Mouse (Mus musculus) heart, embryonic 16.5 days (tissue): ENCODE results near the gene Mrpl24. TPM values are rescaled to one million over a fixed set of nuclear protein-coding genes. Genes with fewer than 3 reads are reported as not detected.

Source experiments
- ATAC-seq: fragments of 200-750 bp; cut with Nextera tagmentation; replicated peaks from 2 replicates; pipeline ENCODE4 v1.8.0; 2017; ENCODE audit warnings: moderate number of reproducible peaks; ENCODE audit not compliant: insufficient read depth, low FRiP score; ENCODE audit errors: extremely low read depth
- H3K27ac ChIP-seq: fragments of 300-500 bp; sonication (generic); 2 replicates; pipeline ENCODE4 v1.5.1; 2014; ENCODE audit warnings: mild to moderate bottlenecking, low read length, control low read depth, moderate library complexity
- H3K27me3 ChIP-seq: fragments of 300-500 bp; sonication (generic); 2 replicates; pipeline ENCODE4 v1.6.1; 2014; ENCODE audit warnings: low read length, mixed read lengths; ENCODE audit not compliant: control insufficient read depth, insufficient read depth
- H3K36me3 ChIP-seq: fragments of 300-500 bp; sonication (generic); 2 replicates; pipeline ENCODE4 v1.6.1; 2014; ENCODE audit not compliant: control insufficient read depth, insufficient read depth
- H3K4me1 ChIP-seq: fragments of 300-500 bp; sonication (generic); 2 replicates; pipeline ENCODE4 v1.6.1; 2014; ENCODE audit warnings: low read length, mixed read lengths; ENCODE audit not compliant: control insufficient read depth, insufficient read depth
- H3K4me2 ChIP-seq: fragments of 300-500 bp; sonication (generic); 2 replicates; pipeline ENCODE4 v1.6.1; 2014; ENCODE audit warnings: low read depth, mild to moderate bottlenecking, control low read depth, low read length
- H3K4me3 ChIP-seq: fragments of 300-500 bp; sonication (generic); 2 replicates; pipeline ENCODE4 v1.5.1; 2014; ENCODE audit warnings: mild to moderate bottlenecking, control low read depth, low read length
- H3K9ac ChIP-seq: fragments of 300-500 bp; sonication (generic); 2 replicates; pipeline ENCODE4 v1.6.1; 2014; ENCODE audit warnings: low read length, control low read depth
- H3K9me3 ChIP-seq: fragments of 300-500 bp; sonication (generic); replicated peaks from 2 replicates; pipeline ENCODE4 v1.6.1; 2016; ENCODE audit warnings: low read length; ENCODE audit not compliant: control insufficient read depth
- WGBS: fragments of 180-500 bp; shearing (Covaris S2); extraction: QIAGEN DNeasy Blood & Tissue Kit; methylation state at CpG from one replicate; pipeline ENCODE4 v1.1.7; 2014; 5-methylcytosine and 5-hydroxymethylcytosine counted together
- polyA plus RNA-seq: library from polyadenylated mRNA; unstranded; fragments of >200 nt; fragmentation: Nextera tagmentation; extraction: Ambion mirVana; gene quantifications from 2 replicates; pipeline ENCODE4 v1.2.1, GENCODE M21; 2015

The Mrpl24 gene
- polyA plus RNA-seq, 1 experiment from 2014 or later, result 68.4 TPM

DNA sequence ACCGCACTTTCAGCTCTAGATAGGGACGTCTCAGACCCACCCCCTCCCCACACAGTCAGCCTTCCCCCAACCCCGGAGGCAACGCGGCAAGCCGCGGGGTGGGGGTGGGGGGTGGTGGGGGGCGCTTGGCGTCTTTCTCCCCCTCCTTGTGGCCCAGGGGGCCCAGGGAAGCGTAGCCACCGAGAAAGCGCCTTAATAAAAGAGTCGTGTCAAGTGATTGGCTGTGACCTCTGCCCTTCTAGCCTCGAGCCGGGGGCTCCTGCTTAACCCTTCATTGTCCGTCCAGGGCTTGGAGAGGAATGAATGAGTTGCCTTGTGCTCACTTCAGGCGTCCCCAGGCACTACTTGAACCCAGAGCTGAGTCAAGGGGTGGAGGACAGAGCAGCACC lies 28.5 kb downstream of the Mrpl24 start:
- H3K9ac ChIP-seq, result peak overlapping the region; percentile 44; the same call in 1 of the 2 replicates
- H3K9me3 ChIP-seq, result no peaks in the 10 kb centered on the region
- 2% methylated on average over 17 of the region's 17 CpGs for WGBS
- peak overlapping the region; percentile 64 for H3K4me2 ChIP-seq
- peak overlapping the region; percentile 41 for H3K4me3 ChIP-seq
- ATAC-seq, result no peak
- H3K4me1 ChIP-seq, result peaks cover 31% of the 10 kb centered on the region
- H3K36me3 ChIP-seq, result no peaks in the 10 kb centered on the region
- peaks cover 62% of the 10 kb centered on the region for H3K27me3 ChIP-seq
- no peak overlapping the region for H3K27ac ChIP-seq

DNA sequence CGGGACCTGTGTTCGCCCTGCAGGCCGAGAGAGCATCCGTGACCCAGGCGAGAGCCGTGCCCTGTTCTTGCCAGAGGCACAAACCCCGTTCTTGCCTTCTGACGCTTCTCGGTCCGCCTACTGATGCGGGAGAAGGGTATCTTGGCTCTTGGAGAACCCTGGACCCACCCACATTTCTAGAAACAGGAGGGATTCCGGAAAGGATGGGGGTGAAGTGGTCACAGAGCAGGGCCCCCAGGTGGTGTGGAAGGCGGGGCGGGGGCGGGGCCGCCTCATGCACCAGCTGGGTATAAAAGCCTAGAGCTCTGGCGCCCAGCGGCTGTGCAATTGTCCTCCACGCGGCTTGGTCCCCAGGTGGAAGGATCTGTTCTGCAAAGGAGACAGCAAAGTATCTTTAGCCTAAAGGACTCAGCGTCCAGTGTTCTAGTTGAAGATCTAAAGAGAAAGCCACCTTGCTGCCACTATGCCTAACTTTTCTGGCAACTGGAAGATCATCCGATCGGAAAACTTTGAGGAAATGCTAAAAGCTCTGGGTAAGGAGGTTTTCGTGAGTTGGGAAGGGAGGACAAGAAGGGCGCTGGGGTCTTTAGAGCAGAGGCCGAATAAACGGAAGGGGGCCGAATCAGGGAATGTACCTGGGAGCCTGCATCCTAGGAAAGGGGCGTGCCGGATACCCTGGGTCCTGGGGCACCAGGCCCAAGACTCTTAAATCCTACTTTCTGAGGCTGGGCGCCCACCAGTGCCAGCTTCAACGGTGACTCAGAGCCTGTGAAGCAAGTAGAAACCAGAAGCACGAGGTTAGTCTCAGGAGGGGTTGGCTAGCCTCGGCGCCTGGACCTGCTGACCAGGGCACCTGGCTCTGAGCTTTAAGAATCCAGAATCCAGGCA lies 29.3 kb downstream of the Mrpl24 start, which contains the start of gene Crabp2:
Gene Crabp2 (plus strand): TSS at position 289 of the 888 bp plus-strand sequence.
- ATAC-seq, result no peak
- 4% methylated on average over 35 of the region's 35 CpGs for WGBS
- Histone ChIP-seq H3K27ac (no peak within 1 kb of the TSS), H3K36me3 (no peaks in the 10 kb centered on the region), H3K4me2 (peak within 1 kb of the TSS; percentile 64), H3K4me3 (peak within 1 kb of the TSS; percentile 41), H3K9me3 (no peaks in the 10 kb centered on the region), H3K9ac (peak within 1 kb of the TSS; percentile 44; the same call in 1 of the 2 replicates), H3K27me3 (peaks cover 64% of the 10 kb centered on the region), H3K4me1 (peaks cover 31% of the 10 kb centered on the region)

- Histone ChIP-seq H3K4me2 (no peak overlapping the region), H3K36me3 (no peaks in the 10 kb centered on the region), H3K27me3 (peaks cover 64% of the 10 kb centered on the region), H3K9ac (no peak overlapping the region), H3K27ac (no peak overlapping the region), H3K4me3 (peak overlapping the region; percentile 41), H3K4me1 (peaks cover 30% of the 10 kb centered on the region), H3K9me3 (no peaks in the 10 kb centered on the region)
- no peak for ATAC-seq
- 24% methylated on average over 16 of the region's 16 CpGs for WGBS
These were observed 30.1 kb downstream of the Mrpl24 start for GRCm38 (mm10) chr3:87949266-87949954.

DNA sequence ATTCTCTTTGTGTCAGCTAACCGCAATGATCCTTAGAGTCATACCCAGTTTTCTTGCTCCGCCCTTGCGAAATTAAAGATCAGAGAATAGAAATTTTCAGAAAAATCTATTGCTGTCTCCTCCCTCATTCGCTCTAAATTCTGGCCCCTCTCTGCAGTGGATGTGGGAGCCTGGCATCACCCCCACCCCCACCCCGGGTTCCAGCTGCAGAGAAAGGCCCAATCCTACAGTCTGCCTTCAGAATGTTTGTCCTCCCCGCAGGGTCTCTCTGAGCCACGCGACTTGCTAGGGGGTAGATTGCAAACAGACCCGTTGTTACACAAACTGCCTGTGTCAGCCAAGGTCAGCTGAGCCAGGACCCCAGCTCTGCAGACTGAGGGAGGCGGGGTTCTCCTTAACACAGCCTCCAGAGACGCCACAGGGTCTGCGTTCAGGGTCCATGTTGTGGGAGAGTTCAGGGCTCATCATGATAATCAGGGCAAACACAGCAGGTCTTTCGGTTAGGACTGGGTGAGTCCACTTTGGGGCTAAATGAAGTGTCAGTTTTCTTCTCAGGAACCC lies 30.7 kb downstream of the Mrpl24 start:
- Histone ChIP-seq H3K36me3 (no peaks in the 10 kb centered on the region), H3K9ac (no peak overlapping the region), H3K4me1 (peaks cover 29% of the 10 kb centered on the region), H3K4me3 (no peak overlapping the region), H3K27ac (no peak overlapping the region), H3K4me2 (no peak overlapping the region), H3K9me3 (no peaks in the 10 kb centered on the region), H3K27me3 (peaks cover 64% of the 10 kb centered on the region)
- 21% methylated on average over 13 of the region's 13 CpGs for WGBS
- no peak for ATAC-seq

GRCm38 (mm10) chr3:87951946-87952345 lies 32.6 kb downstream of the Mrpl24 start:
- H3K9ac ChIP-seq, result peak overlapping the region; percentile 58; the same call in 1 of the 2 replicates
- peaks cover 29% of the 10 kb centered on the region for H3K4me1 ChIP-seq
- peaks cover 48% of the 10 kb centered on the region for H3K27me3 ChIP-seq
- 5% methylated on average over 12 of the region's 12 CpGs for WGBS
- H3K36me3 ChIP-seq, result no peaks in the 10 kb centered on the region
- H3K9me3 ChIP-seq, result no peaks in the 10 kb centered on the region
- H3K4me3 ChIP-seq, result peak overlapping the region; percentile 46
- peak overlapping the region; percentile 68 for H3K4me2 ChIP-seq
- H3K27ac ChIP-seq, result no peak overlapping the region
- ATAC-seq, result 0 out of 2 replicates have a peak, but pooled peaks have one; percentile 4

DNA sequence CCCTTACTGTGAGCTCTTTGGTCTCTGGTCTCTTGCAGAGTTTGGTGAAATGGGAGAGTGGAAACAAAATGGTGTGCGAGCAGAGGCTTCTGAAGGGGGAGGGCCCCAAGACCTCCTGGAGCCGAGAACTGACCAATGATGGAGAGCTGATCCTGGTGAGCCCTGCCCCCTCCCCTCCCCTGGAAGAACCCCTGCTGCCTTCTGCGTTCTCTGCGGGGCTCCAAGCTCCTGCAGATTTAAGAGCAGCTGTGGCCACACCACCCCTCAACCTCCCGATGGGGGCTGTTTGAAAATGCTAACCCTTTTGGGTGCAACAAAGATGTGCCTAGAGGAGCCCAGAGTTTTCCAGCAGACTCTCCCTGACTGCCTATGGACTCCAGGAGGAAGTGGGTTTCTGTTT lies 33.1 kb downstream of the Mrpl24 start:
- H3K27me3 ChIP-seq, result peaks cover 44% of the 10 kb centered on the region
- H3K4me3 ChIP-seq, result peak overlapping the region; percentile 46
- no peaks in the 10 kb centered on the region for H3K9me3 ChIP-seq
- no peaks in the 10 kb centered on the region for H3K36me3 ChIP-seq
- H3K27ac ChIP-seq, result no peak overlapping the region
- H3K9ac ChIP-seq, result peak overlapping the region; percentile 58
- H3K4me2 ChIP-seq, result peak overlapping the region; percentile 68
- H3K4me1 ChIP-seq, result peaks cover 25% of the 10 kb centered on the region
- peak; percentile 77 for ATAC-seq
- 4% methylated on average over 4 of the region's 5 CpGs for WGBS

DNA sequence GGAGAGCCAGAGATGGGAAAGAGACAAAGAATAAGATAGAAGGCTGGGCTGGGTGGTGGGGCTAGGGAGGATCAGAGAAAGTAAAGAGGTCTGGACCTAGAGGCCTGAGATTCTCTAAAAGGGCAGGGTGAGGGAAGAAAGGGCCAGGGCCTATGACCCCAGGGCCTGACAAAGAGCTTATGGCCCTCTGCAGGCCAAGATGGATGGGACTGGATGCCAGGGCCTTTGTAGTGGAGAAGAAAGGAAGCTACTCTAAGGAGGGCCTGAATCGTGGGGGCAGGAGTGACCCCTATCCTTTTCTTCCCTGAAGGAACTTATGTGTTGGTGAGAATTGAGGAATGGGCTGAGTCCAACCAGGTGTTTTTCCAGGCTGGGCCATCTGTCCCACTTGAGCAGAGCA lies 38.8 kb downstream of the Mrpl24 start:
- H3K9me3 ChIP-seq, result no peaks in the 10 kb centered on the region
- peaks cover under 1% of the 10 kb centered on the region for H3K27me3 ChIP-seq
- H3K9ac ChIP-seq, result no peak overlapping the region
- H3K4me2 ChIP-seq, result no peak overlapping the region
- H3K4me3 ChIP-seq, result no peak overlapping the region
- no peak overlapping the region for H3K27ac ChIP-seq
- ATAC-seq, result no peak
- no peaks in the 10 kb centered on the region for H3K36me3 ChIP-seq
- peaks cover 10% of the 10 kb centered on the region for H3K4me1 ChIP-seq
- WGBS, result 12% methylated on average over 1 of the region's 1 CpGs

- no peaks in the 10 kb centered on the region for H3K36me3 ChIP-seq
- 37% methylated on average over 4 of the region's 4 CpGs for WGBS
- no peak overlapping the region for H3K27ac ChIP-seq
- H3K9me3 ChIP-seq, result no peaks in the 10 kb centered on the region
- no peak overlapping the region for H3K4me3 ChIP-seq
- H3K4me1 ChIP-seq, result peaks cover 10% of the 10 kb centered on the region
- ATAC-seq, result no peak
- H3K27me3 ChIP-seq, result no peaks in the 10 kb centered on the region; the same call in 1 of the 2 replicates
- no peak overlapping the region for H3K4me2 ChIP-seq
- H3K9ac ChIP-seq, result no peak overlapping the region
These were observed 39.2 kb downstream of the Mrpl24 start for GRCm38 (mm10) chr3:87958476-87958875.
